Mouse (Mus musculus): ENCODE results near the gene Crcp.

The Crcp gene

GRCm38 (mm10) chr5:130023767-130024539 lies 5.1 kb upstream of the Crcp start:
- DNase-seq = peak; percentile 95 to 97

GRCm38 (mm10) chr5:130027134-130027533 lies 2.0 kb upstream of the Crcp start:
- peak; percentile 82 to 89 for DNase-seq

GRCm38 (mm10) chr5:130027696-130028095 lies 1.4 kb upstream of the Crcp start:
- DNase-seq = no peak

GRCm38 (mm10) chr5:130031410-130032390 lies 2.6 kb downstream of the Crcp start:
- DNase-seq = peak in 1 of 2 experiments; percentile 28

- no peak for DNase-seq
These were observed 4.8 kb downstream of the Crcp start for GRCm38 (mm10) chr5:130033869-130034268.

- peak in 1 of 2 experiments; percentile 27 for DNase-seq
These were observed 7.2 kb downstream of the Crcp start for GRCm38 (mm10) chr5:130036300-130036699.

GRCm38 (mm10) chr5:130037752-130038455 lies 8.8 kb downstream of the Crcp start:
- peak; percentile 80 to 84 for DNase-seq

GRCm38 (mm10) chr5:130040797-130041196 lies 11.7 kb downstream of the Crcp start:
- DNase-seq = no peak

- DNase-seq = no peak
These were observed 12.2 kb downstream of the Crcp start for GRCm38 (mm10) chr5:130041262-130041661.

- DNase-seq = peak in 1 of 2 experiments; percentile 22
These were observed 14.7 kb downstream of the Crcp start for GRCm38 (mm10) chr5:130043741-130044140.

- DNase-seq = peak; percentile 73 to 82
These were observed 15.2 kb downstream of the Crcp start for GRCm38 (mm10) chr5:130044201-130044695.

- no peak for DNase-seq
These were observed 17.0 kb downstream of the Crcp start for GRCm38 (mm10) chr5:130046100-130046499.

GRCm38 (mm10) chr5:130046589-130046988 lies 17.5 kb downstream of the Crcp start:
- DNase-seq = no peak

- DNase-seq = no peak
These were observed 17.9 kb downstream of the Crcp start for GRCm38 (mm10) chr5:130047013-130047412.

- peak in 1 of 2 experiments; percentile 30 for DNase-seq
These were observed 19.9 kb downstream of the Crcp start for GRCm38 (mm10) chr5:130048786-130049520.

- DNase-seq = no peak
These were observed 21.3 kb downstream of the Crcp start for GRCm38 (mm10) chr5:130050416-130050815.

GRCm38 (mm10) chr5:130051073-130051860 lies 22.2 kb downstream of the Crcp start:
- no peak for DNase-seq

GRCm38 (mm10) chr5:130052510-130052909 lies 23.4 kb downstream of the Crcp start:
- DNase-seq = no peak

GRCm38 (mm10) chr5:130052955-130053354 lies 23.9 kb downstream of the Crcp start:
- DNase-seq = no peak

- no peak for DNase-seq
These were observed 26.6 kb downstream of the Crcp start for GRCm38 (mm10) chr5:130055688-130056087.

GRCm38 (mm10) chr5:130056303-130056702 lies 27.2 kb downstream of the Crcp start:
- DNase-seq = no peak

Data from kidney, postnatal 36 days (tissue).